Mouse (Mus musculus): ENCODE data around the gene Itga4. TPM values are rescaled to one million over a fixed set of nuclear protein-coding genes. Genes with fewer than 3 reads are reported as not detected.

The Itga4 gene
- polyA plus RNA-seq, 1 experiment from 2014 or later: 8.2 TPM

DNA sequence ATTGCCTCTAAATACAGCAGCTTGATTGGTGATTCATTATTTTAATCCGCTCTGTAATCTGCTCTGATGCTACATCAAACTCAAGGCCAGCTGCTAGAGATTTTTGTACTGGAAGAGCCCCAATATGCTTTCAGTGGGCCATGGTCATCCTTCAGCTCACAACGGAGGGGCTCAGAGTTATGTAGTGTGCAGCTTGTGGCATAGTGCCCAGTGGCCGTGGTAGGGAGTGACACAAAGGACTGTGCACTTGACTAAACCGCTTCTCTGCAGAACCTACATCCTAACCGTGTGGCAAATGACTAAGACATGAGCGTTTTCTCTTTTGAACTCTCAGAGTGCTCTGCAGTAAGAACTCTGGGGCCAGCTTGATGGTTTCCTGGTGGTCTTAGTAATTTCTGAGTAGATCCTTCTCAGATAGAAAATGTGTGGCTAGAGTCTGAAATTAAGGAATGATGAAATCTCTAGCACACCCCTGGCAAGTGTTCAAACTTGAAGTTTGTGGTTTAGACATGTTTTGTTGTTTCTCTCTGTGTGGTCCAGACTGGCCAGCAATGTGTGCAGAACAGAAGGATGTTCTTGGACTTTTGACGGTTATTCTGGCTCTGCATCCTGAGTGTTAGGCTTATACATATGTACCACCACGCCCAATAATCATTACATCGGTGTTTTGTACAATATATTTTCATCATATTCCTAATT, 61.1 kb downstream of the Itga4 start:
- no peak overlapping the region for H3K4me2 ChIP-seq
- no peaks in the 10 kb centered on the region for H3K9me3 ChIP-seq
- peak; percentile 67; the same call in 1 of the 2 replicates for ATAC-seq (ENCODE audit: borderline replicate concordance, extremely low read depth, low FRiP score, low TSS enrichment)
- no peak overlapping the region for H3K27ac ChIP-seq
- H3K4me1 ChIP-seq: no peaks in the 10 kb centered on the region
- H3K9ac ChIP-seq: no peak overlapping the region
- 68% methylated on average over 9 of the region's 9 CpGs for WGBS
- H3K4me3 ChIP-seq: no peak overlapping the region
- no peaks in the 10 kb centered on the region for H3K36me3 ChIP-seq
- no peaks in the 10 kb centered on the region for H3K27me3 ChIP-seq

DNA sequence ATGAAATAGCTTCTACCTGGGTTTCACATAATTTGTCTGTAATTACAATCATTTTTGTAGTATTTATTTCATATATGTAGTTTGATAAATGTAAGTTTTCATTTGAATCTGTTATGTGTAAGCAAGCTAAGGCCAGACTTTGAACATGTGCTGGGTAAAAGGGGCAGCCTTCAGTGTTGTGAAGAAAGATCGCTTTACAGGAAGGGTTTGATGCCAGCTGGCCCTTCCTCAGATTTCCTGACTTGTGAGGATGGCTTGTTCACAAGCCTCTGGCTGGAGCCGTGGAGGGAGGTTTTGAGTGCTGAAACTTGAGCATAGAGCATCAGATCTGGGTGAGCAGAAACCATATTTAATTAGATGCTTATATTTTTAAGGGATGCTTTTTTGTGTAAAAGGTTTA, 72.9 kb downstream of the Itga4 start:
- Histone ChIP-seq H3K27me3 (no peaks in the 10 kb centered on the region), H3K4me2 (no peak overlapping the region), H3K36me3 (no peaks in the 10 kb centered on the region), H3K9me3 (no peaks in the 10 kb centered on the region), H3K9ac (no peak overlapping the region), H3K4me1 (no peaks in the 10 kb centered on the region), H3K4me3 (no peak overlapping the region), H3K27ac (no peak overlapping the region)
- ATAC-seq (ENCODE audit: borderline replicate concordance, extremely low read depth, low FRiP score, low TSS enrichment): no peak
- 58% methylated on average over 2 of the region's 2 CpGs for WGBS

DNA sequence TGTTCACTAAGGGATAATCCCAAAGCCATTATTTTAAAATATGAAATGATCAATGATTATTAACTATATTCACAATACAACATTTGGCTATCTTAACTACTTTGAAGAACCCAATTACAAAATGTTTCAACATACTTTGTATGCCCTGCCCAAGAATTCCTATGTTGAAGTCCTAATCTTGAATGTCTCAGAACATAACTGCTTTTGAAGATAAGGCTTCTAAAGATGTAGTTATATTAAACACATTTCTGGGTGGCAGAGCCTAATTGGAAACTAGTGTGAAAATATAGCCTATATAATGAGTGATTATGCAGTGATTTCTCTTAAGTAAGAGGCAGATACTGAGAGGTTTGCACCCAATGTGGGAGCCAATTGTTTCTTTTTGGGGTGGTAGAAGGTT, 79.4 kb downstream of the Itga4 start:
- no peak for ATAC-seq (ENCODE audit: borderline replicate concordance, extremely low read depth, low FRiP score, low TSS enrichment)
- H3K9ac ChIP-seq: no peak overlapping the region
- H3K4me1 ChIP-seq: no peaks in the 10 kb centered on the region
- no peaks in the 10 kb centered on the region for H3K9me3 ChIP-seq
- H3K4me3 ChIP-seq: no peak overlapping the region
- no peak overlapping the region for H3K4me2 ChIP-seq
- H3K36me3 ChIP-seq: no peaks in the 10 kb centered on the region
- no peaks in the 10 kb centered on the region for H3K27me3 ChIP-seq
- no peak overlapping the region for H3K27ac ChIP-seq

DNA sequence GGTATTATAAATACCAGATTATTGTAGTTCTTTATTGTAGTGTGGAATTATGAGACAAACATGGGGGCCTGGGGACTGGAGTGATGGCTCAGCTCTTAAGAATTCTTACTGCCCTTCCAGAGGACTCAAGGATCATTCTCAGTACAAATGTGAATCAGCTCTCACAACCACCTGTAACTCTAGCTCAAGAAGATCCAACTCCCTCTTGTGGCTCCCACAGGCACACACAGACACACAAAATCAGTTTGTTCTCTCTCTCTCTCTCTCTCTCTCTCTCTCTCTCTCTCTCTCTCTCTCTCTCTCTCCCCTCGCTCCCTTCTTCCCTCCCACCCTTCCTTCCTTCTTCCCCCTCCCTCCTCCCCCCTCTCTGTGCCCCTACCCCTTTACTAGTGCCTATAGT, 80.9 kb downstream of the Itga4 start:
- no peak for ATAC-seq (ENCODE audit: borderline replicate concordance, extremely low read depth, low FRiP score, low TSS enrichment)
- H3K4me1 ChIP-seq: no peaks in the 10 kb centered on the region
- H3K9me3 ChIP-seq: no peaks in the 10 kb centered on the region
- no peak overlapping the region for H3K9ac ChIP-seq
- no peaks in the 10 kb centered on the region for H3K36me3 ChIP-seq
- H3K4me2 ChIP-seq: no peak overlapping the region
- 77% methylated on average over 1 of the region's 1 CpGs for WGBS
- no peak overlapping the region for H3K27ac ChIP-seq
- no peak overlapping the region for H3K4me3 ChIP-seq
- no peaks in the 10 kb centered on the region for H3K27me3 ChIP-seq

DNA sequence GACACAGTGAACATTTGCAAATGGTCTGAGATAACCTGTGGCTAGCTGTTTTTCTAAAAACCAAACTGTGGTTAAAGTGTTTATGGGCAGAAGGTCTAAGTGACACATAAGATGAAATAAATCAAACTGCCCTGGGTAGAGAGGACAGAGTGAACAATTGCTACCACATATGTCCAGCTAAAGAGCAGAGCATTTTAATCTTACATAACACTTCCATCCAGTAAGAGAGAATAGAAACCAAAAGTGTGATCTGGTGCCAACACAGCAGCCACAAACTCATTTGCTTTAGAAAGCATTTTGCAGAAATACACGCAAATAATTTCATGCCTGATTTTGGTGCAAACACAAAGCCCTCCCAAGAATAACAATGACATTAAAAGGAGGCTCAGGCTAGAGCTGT, 83.8 kb downstream of the Itga4 start:
- no peak overlapping the region for H3K4me2 ChIP-seq
- no peak overlapping the region for H3K9ac ChIP-seq
- H3K36me3 ChIP-seq: no peaks in the 10 kb centered on the region
- no peak for ATAC-seq (ENCODE audit: borderline replicate concordance, extremely low read depth, low FRiP score, low TSS enrichment)
- no peaks in the 10 kb centered on the region for H3K4me1 ChIP-seq
- no peak overlapping the region for H3K4me3 ChIP-seq
- H3K27ac ChIP-seq: no peak overlapping the region
- WGBS: 58% methylated on average over 1 of the region's 1 CpGs
- no peaks in the 10 kb centered on the region for H3K9me3 ChIP-seq
- H3K27me3 ChIP-seq: no peaks in the 10 kb centered on the region

DNA sequence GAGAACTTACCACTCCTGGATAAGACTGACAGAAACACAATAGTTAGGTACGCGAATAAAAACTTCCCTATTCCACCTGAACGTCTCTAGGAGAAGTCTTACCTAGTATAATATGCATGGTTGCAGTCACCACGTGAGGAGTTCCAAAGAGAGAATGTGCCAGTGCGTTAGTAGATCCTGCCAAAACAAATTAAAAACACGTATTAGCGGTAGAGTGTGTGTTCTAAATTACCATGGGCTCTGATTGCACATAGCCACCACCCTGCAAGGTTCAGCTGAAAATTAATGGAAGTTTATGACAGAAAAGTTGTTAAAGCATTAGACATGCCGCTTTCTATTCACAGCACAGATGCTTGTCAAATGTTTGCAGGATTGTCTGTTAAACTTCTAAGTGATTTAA, 87.9 kb downstream of the Itga4 start:
- no peaks in the 10 kb centered on the region for H3K4me1 ChIP-seq
- no peaks in the 10 kb centered on the region for H3K27me3 ChIP-seq
- no peak overlapping the region for H3K4me3 ChIP-seq
- 75% methylated on average over 8 of the region's 8 CpGs for WGBS
- no peak for ATAC-seq (ENCODE audit: borderline replicate concordance, extremely low read depth, low FRiP score, low TSS enrichment)
- no peak overlapping the region for H3K27ac ChIP-seq
- no peaks in the 10 kb centered on the region for H3K9me3 ChIP-seq
- H3K36me3 ChIP-seq: no peaks in the 10 kb centered on the region
- no peak overlapping the region for H3K9ac ChIP-seq
- H3K4me2 ChIP-seq: no peak overlapping the region

DNA sequence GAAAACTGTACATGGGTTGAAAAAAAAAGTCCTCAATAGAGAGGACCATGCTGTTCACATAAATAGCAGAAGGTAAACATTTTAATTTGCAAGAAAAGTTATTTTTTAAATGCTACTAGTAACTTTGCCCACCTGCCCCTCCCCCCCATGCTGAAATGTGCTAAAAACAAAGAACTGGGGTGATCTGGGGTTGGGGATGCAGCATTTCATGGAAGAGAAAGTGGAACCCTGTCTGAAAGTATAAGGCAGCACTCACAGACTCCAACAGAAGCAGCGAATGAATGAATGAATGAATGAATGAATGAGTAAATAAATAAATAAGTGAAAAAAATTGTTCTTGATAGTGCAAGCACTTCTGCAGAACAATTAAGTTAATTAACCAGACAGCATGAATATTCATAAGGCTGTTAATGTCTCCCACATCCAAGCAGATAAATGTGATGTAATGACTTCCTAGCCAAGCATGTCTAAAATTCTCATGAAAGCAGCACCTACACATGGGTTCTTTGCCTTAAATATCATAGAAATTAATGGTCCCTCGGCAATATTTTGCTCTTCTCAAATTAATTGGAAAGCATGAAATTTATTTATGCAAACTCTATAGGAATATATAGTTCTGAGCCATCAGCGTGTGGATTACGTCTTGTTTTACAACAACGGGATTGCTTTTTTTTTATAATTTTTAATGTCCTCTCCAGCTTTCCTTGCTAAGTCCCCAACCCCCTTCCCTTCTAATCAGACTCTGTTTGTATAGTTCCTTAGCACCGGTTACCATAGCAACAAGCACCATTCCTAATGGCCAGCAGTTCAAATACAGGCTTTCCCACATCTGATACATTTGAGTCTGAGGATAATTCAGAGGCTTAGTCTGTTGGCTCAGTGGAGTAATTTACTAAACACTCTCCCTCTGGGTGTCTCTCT, 96.2 kb downstream of the Itga4 start:
- H3K9me3 ChIP-seq: no peaks in the 10 kb centered on the region
- no peak overlapping the region for H3K4me3 ChIP-seq
- no peak for ATAC-seq (ENCODE audit: borderline replicate concordance, extremely low read depth, low FRiP score, low TSS enrichment)
- no peak overlapping the region for H3K9ac ChIP-seq
- H3K27ac ChIP-seq: no peak overlapping the region
- no peaks in the 10 kb centered on the region for H3K36me3 ChIP-seq
- H3K4me2 ChIP-seq: no peak overlapping the region
- H3K27me3 ChIP-seq: no peaks in the 10 kb centered on the region
- no peaks in the 10 kb centered on the region for H3K4me1 ChIP-seq
- WGBS: 76% methylated on average over 6 of the region's 6 CpGs

DNA sequence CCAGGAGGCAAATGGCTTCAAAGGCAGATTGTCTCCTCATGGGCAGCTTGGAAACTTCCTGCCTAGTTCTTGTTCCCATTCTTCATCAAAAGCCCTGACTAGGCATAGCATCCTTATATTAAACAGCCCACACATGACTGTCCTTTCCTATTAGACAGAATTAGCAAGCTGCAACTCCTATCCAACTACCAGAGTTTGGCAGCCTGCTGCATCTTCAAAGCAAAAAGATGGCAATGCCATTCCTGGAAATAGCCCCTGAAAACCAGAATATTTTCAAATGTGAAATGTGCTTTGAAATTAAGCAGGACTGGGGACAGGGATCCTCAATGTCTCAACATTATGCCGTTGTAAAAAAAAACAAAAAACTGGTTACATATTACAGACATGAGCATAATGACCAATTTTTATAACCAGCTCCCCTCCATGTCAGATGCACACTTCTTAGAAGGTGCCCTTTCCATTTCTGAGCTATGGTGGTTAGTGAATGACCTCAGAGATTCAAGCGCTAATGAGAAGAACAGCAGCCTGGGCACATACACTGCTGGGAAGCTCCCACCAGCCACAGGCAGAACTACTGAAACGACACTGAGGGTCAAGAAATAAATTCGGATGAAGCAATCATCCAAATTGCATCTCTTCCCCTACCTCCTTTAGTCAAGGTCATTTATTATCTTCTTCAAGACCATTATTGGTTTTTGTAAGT, 97.0 kb downstream of the Itga4 start:
- no peak overlapping the region for H3K4me2 ChIP-seq
- no peak for ATAC-seq (ENCODE audit: borderline replicate concordance, extremely low read depth, low FRiP score, low TSS enrichment)
- no peaks in the 10 kb centered on the region for H3K36me3 ChIP-seq
- H3K27ac ChIP-seq: no peak overlapping the region
- no peaks in the 10 kb centered on the region for H3K9me3 ChIP-seq
- H3K27me3 ChIP-seq: no peaks in the 10 kb centered on the region
- no peaks in the 10 kb centered on the region for H3K4me1 ChIP-seq
- WGBS: 78% methylated on average over 4 of the region's 4 CpGs
- no peak overlapping the region for H3K4me3 ChIP-seq
- H3K9ac ChIP-seq: no peak overlapping the region

DNA sequence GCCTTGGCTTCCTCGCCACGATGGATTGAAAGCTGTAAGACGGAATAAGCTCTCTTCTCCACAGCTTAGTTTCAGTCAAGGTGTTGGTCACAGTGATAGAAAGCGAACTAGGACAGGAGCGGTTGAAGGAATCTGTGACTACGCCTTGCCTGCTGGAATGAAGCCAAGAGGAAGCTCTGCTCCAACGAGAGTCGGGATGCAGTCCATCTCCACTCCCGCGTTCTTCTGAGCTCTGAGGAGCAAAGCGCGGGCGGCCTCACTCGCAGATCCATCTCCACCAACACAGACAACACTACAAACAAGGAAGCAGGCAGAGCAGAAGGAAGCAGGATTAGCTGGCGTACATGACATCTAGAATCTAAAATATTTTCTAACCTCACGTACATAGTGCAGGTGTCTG, 99.5 kb downstream of the Itga4 start:
- H3K36me3 ChIP-seq: no peaks in the 10 kb centered on the region
- H3K4me2 ChIP-seq: no peak overlapping the region
- H3K27ac ChIP-seq: no peak overlapping the region
- 81% methylated on average over 16 of the region's 16 CpGs for WGBS
- H3K4me3 ChIP-seq: no peak overlapping the region
- H3K9me3 ChIP-seq: no peaks in the 10 kb centered on the region
- H3K4me1 ChIP-seq: no peaks in the 10 kb centered on the region
- no peaks in the 10 kb centered on the region for H3K27me3 ChIP-seq
- H3K9ac ChIP-seq: no peak overlapping the region
- no peak for ATAC-seq (ENCODE audit: borderline replicate concordance, extremely low read depth, low FRiP score, low TSS enrichment)

DNA sequence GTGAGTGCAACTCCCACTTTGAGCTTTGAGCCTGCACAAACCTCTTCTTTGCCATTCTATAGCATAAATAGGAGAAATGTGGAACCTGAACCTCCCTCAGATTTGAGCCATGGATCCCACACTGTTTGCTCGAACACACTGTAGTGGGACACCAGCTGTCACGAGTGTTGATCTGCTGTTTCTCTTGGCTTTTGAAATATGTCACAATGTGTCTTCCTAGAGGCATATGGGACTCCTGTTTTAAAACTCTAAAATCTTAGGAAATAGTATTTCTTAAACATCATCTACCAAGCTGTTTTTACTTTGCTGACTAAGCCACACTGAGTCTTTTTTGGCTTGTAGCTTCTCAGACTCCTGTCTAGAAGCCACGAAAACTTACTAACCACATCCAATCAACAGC, 102.6 kb downstream of the Itga4 start:
- Histone ChIP-seq H3K9me3 (no peaks in the 10 kb centered on the region), H3K27me3 (no peaks in the 10 kb centered on the region), H3K9ac (no peak overlapping the region), H3K4me2 (no peak overlapping the region), H3K27ac (no peak overlapping the region), H3K4me1 (no peaks in the 10 kb centered on the region), H3K4me3 (no peak overlapping the region), H3K36me3 (no peaks in the 10 kb centered on the region)
- ATAC-seq (ENCODE audit: borderline replicate concordance, extremely low read depth, low FRiP score, low TSS enrichment): no peak
- WGBS: 78% methylated on average over 3 of the region's 3 CpGs

DNA sequence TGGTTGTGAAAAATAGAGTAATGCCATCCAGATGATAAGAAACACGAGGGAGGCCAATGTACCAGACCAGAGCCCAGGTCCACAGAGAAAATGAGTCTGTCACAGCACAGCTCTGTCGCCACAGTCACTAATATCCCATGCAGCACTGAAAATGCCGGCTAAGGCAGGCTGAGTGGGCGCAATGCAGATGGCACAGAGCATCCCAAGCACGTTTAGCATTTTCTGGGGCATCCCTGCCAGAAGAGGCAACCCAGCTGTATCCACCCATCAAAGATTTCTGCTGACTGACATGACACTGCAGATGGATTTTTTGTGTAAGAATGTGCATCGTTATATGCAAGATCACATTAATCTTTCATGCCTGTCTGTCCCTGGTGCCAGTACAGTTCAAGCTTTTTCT, 106.8 kb downstream of the Itga4 start:
- Histone ChIP-seq H3K9me3 (no peaks in the 10 kb centered on the region), H3K36me3 (no peaks in the 10 kb centered on the region), H3K4me1 (no peaks in the 10 kb centered on the region), H3K4me3 (no peak overlapping the region), H3K27ac (no peak overlapping the region), H3K9ac (no peak overlapping the region), H3K27me3 (no peaks in the 10 kb centered on the region), H3K4me2 (no peak overlapping the region)
- no peak for ATAC-seq (ENCODE audit: borderline replicate concordance, extremely low read depth, low FRiP score, low TSS enrichment)
- 54% methylated on average over 6 of the region's 6 CpGs for WGBS

DNA sequence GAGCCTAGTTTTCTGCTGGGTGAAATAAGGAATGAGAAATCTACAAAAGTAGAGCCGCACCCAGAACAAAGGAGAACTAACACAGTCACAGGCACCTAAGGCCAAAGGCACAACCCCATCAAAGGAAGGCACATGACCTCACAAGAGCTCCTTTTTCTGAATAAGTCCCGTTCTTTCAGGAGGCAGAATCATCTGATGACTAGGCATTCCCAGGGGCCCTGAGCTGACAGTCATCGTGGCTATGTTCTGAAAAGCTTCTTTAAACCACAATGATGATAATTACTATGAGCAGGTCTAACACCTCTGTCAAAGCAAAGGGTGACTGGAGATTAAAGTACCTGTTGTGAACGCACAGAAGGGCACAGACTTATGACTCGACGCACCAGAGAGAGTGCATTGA, 108.7 kb downstream of the Itga4 start:
- H3K27ac ChIP-seq: no peak overlapping the region
- H3K4me2 ChIP-seq: no peak overlapping the region
- no peaks in the 10 kb centered on the region for H3K4me1 ChIP-seq
- 64% methylated on average over 6 of the region's 6 CpGs for WGBS
- no peak for ATAC-seq (ENCODE audit: borderline replicate concordance, extremely low read depth, low FRiP score, low TSS enrichment)
- no peak overlapping the region for H3K9ac ChIP-seq
- H3K4me3 ChIP-seq: no peak overlapping the region
- H3K36me3 ChIP-seq: no peaks in the 10 kb centered on the region
- H3K9me3 ChIP-seq: no peaks in the 10 kb centered on the region
- no peaks in the 10 kb centered on the region for H3K27me3 ChIP-seq
